Comparison of ENCODE assay signal across 18 mouse cellular contexts in the genomic region with DNA sequence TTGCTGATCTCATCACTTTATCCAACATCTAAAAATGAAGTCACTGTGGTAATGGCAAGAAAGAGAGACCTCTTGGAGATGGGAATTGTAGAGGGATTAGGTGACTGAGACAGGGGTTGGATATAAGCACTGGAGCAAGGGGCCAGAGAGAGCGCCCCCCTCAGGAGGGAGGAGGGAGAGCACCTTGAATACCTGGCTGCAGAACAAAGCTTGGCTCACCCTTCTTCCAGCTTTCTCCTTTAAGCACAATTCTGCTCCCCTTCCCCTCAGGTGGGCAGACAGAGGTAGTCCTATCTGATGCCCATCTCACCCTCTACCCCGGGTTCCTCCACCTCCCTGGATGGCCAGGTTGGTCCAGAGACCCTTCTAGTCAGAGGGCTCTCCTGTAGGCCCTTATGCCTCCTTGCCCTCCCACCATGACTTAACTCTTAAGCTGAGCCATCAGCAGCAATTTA. TPM values are rescaled to one million over a fixed set of nuclear protein-coding genes. Genes with fewer than 3 reads are reported as not detected.
DNase-seq lines count a peak whose midpoint lies in the region; ATAC-seq and TF ChIP-seq lines count a peak whose summit lies in the region.
"Had no signal": no experiment of that assay in that cellular context is flagged by ENCODE, and none has a peak within 500 bp of the region (broad histone marks: within the 10 kb centered on the region; RNA-seq: fewer than 3 reads in every experiment).

A gene (plus strand): TSS at position 405 of the 455 bp plus-strand sequence.

- TF ChIP-seq POLR2A in bone marrow, adult 2 months (IDR thresholded peaks at IDR 0.05; ENCODE audit: borderline replicate concordance, control insufficient read depth, low read depth, low read length) = no peak
- no peak for TF ChIP-seq POLR2A in small intestine, adult 2 months (IDR thresholded peaks at IDR 0.05; ENCODE audit: low read depth, low read length)

- in situ Hi-C loops in ES-E14 (cut with MboI; ENCODE audit: low sequenced_read_pairs in 2 of 2, unreplicated experiment in 2 of 2) = no loop called here

- ATAC-seq in liver, postnatal 0 days = no peak
- ATAC-seq: inflammation-experienced regulatory T-cells, adult 6 months; midbrain, embryonic 16.5 days had no signal

- no peak within 1 kb of the TSS for H3K9ac ChIP-seq in liver, postnatal 0 days (replicated peaks)
- H3K9ac ChIP-seq in ES-E14 (ENCODE audit: insufficient read depth, low read depth, low read length, poor library complexity, severe bottlenecking) = no peak within 1 kb of the TSS
- H3K9ac ChIP-seq: forebrain, embryonic 12.5 days; heart, embryonic 15.5 days had no signal

- no peak for DNase-seq in liver, postnatal 0 days
- DNase-seq in liver = no peak
- no peak for DNase-seq in ES-E14 (ENCODE audit: low read depth, low spot score)
- DNase-seq in ovary, postnatal 14 days (ENCODE audit: low spot score) = no peak
- DNase-seq in heart, adult 8-10 months (ENCODE audit: low spot score) = no peak
- DNase-seq: cerebellum, adult 11 months; cerebellum, postnatal 25 days; gastrocnemius, postnatal 10 days; heart, adult 18-20 months; layer of hippocampus, adult 9-11 months; lung, postnatal 10 days had no signal

- 49% methylated on average over 2 of the region's 2 CpGs for WGBS in liver, postnatal 0 days (ENCODE audit: insufficient replicate concordance)
- 62% methylated on average over 2 of the region's 2 CpGs for whole genome bisulfite sequencing in bone marrow, adult 2 months
- WGBS in small intestine, adult 2 months = 45% methylated on average over 2 of the region's 2 CpGs

- H3K4me1 ChIP-seq in liver, postnatal 0 days (ENCODE audit: insufficient read depth) = no peaks in the 10 kb centered on the region
- peaks cover 0 to 11% of the 10 kb centered on the region in 2 experiments; a peak in 2 of 4 replicates for H3K4me1 ChIP-seq in ES-E14 (ENCODE audit: control insufficient read depth in 2 of 2, insufficient read depth in 2 of 2, low read length in 2 of 2, poor library complexity in 1 of 2)
- H3K4me1 ChIP-seq in bone marrow, adult 2 months (ENCODE audit: control insufficient read depth, insufficient read depth, low read length) = peaks cover 2% of the 10 kb centered on the region; the same call in 1 of the 2 replicates
- peaks cover 15% of the 10 kb centered on the region; the same call in 1 of the 2 replicates for H3K4me1 ChIP-seq in small intestine, adult 2 months (ENCODE audit: control insufficient read depth, insufficient read depth, insufficient read length, low read length)
- H3K4me1 ChIP-seq: forebrain, embryonic 12.5 days had no signal

- no peaks in the 10 kb centered on the region for H3K36me3 ChIP-seq in liver, postnatal 0 days (replicated peaks; ENCODE audit: insufficient read depth, low read length)
- no peaks in the 10 kb centered on the region for H3K36me3 ChIP-seq in ES-E14 (ENCODE audit: control insufficient read depth, insufficient read depth, low read length, poor library complexity, severe bottlenecking)
- peaks cover 43% of the 10 kb centered on the region for H3K36me3 ChIP-seq in small intestine, adult 2 months (ENCODE audit: control insufficient read depth, insufficient read depth, low read length)
- H3K36me3 ChIP-seq: heart, embryonic 15.5 days had no signal

- H3K4me3 ChIP-seq in liver, postnatal 0 days (ENCODE audit: low read depth, low read length) = no peak within 1 kb of the TSS
- no peak within 1 kb of the TSS for H3K4me3 ChIP-seq in ES-E14 (ENCODE audit: insufficient read depth in 1 of 2, low read depth in 1 of 2, low read length in 2 of 2, poor library complexity in 1 of 2, severe bottlenecking in 1 of 2)
- no peak within 1 kb of the TSS for H3K4me3 ChIP-seq in bone marrow, adult 2 months (replicated peaks; ENCODE audit: control insufficient read depth, low read depth, low read length)
- peak within 1 kb of the TSS; percentile 69 for H3K4me3 ChIP-seq in small intestine, adult 2 months (ENCODE audit: low read depth, low read length)
- H3K4me3 ChIP-seq: forebrain, embryonic 12.5 days; heart, embryonic 15.5 days; megakaryocyte, embryonic 14.5 days had no signal

- no peak for TF ChIP-seq EP300 in liver, postnatal 0 days (IDR thresholded peaks at IDR 0.05; ENCODE audit: low read depth)

- no peak within 1 kb of the TSS for H3K27ac ChIP-seq in liver, postnatal 0 days (ENCODE audit: low read depth)
- no peak within 1 kb of the TSS for H3K27ac ChIP-seq in ES-E14 (ENCODE audit: insufficient read depth, low read depth, low read length, poor library complexity, severe bottlenecking)
- no peak within 1 kb of the TSS for H3K27ac ChIP-seq in bone marrow, adult 2 months (ENCODE audit: control insufficient read depth, insufficient read depth, low read depth, low read length, poor library complexity)
- H3K27ac ChIP-seq in small intestine, adult 2 months (ENCODE audit: insufficient read depth, low read depth, low read length) = peak within 1 kb of the TSS; percentile 98
- H3K27ac ChIP-seq: forebrain, embryonic 12.5 days; heart, embryonic 15.5 days had no signal

- TF ChIP-seq CTCF in liver, postnatal 0 days (IDR thresholded peaks at IDR 0.05; ENCODE audit: low read depth) = 0 out of 2 replicates have a peak, but pooled peaks have one; percentile 9
- 0 out of 2 replicates have a peak, but pooled peaks have one; percentile 13 for TF ChIP-seq CTCF in bone marrow, adult 2 months (IDR thresholded peaks at IDR 0.05; ENCODE audit: control insufficient read depth, insufficient read depth, low read length)
- TF ChIP-seq CTCF in small intestine, adult 2 months (IDR thresholded peaks at IDR 0.05; ENCODE audit: extremely low read depth, insufficient read length, insufficient replicate concordance, low read depth, low read length) = peak; percentile 71

- no peaks in the 10 kb centered on the region for H3K27me3 ChIP-seq in liver, postnatal 0 days (ENCODE audit: insufficient read depth, low read length)
- H3K27me3 ChIP-seq in small intestine, adult 2 months (ENCODE audit: control insufficient read depth, insufficient read depth, low read length) = no peaks in the 10 kb centered on the region
- H3K27me3 ChIP-seq: forebrain, embryonic 12.5 days; heart, embryonic 15.5 days had no signal

- H3K4me2 ChIP-seq in liver, postnatal 0 days (ENCODE audit: low read depth, low read length) = no peak within 1 kb of the TSS
- H3K4me2 ChIP-seq: forebrain, embryonic 12.5 days; heart, embryonic 15.5 days had no signal

- no peaks in the 10 kb centered on the region for H3K9me3 ChIP-seq in liver, postnatal 0 days (ENCODE audit: low read length)
- H3K9me3 ChIP-seq in ES-E14 (ENCODE audit: control insufficient read depth, insufficient read depth, low read depth, low read length) = no peaks in the 10 kb centered on the region
- H3K9me3 ChIP-seq: forebrain, embryonic 12.5 days; heart, embryonic 15.5 days; megakaryocyte, embryonic 14.5 days had no signal

TF ChIP-seq in ES-E14, 5 proteins besides CTCF, POLR2A, EP300 and RAD21:
- TF ChIP-seq MAFK (IDR thresholded peaks at IDR 0.05; ENCODE audit: insufficient read depth, low read depth, low read length) = peak; percentile 79; the same call in 1 of the 2 replicates
- TF ChIP-seq HCFC1 (IDR thresholded peaks at IDR 0.05; ENCODE audit: borderline replicate concordance, insufficient read depth, low read length) = no peak
- no peak for TF ChIP-seq CHD2 (IDR thresholded peaks at IDR 0.05; ENCODE audit: low read depth, low read length)
- no peak for TF ChIP-seq ZNF384 (IDR thresholded peaks at IDR 0.05; ENCODE audit: low read depth, low read length)

RNA-seq across cellular contexts. Expression of the gene that starts here (rescaled TPM):
- polyA plus RNA-seq in liver, postnatal 0 days (2015; fragmentation: Nextera tagmentation; extraction: Ambion mirVana) = 0.07 TPM in 1 of 2 replicates, not detected in the other
- 1.7 and 3.2 TPM in 2 replicates for total RNA-seq in ES-E14 (2012; rRNA removed)
- polyA plus RNA-seq in bone marrow, adult 2 months (2011; ENCODE audit: insufficient read depth, insufficient read length, low replicate concordance, missing spikeins) = 1.4 and 1.7 TPM in 2 replicates
- 166 and 688 TPM in 2 replicates for polyA plus RNA-seq in small intestine, adult 2 months (2012; rRNA removed)
- total RNA-seq in heart, adult 8-10 months (2022) = under 1 TPM in 1 of 4 experiments, not detected in 3; 0.08 TPM
- polyA plus RNA-seq: inflammation-experienced regulatory T-cells, adult 6 months had no signal

Comparison
In these comparisons a context has a peak if more than half of its experiments do, and no peak if none do; other contexts are left out.
1. RNA of the gene that starts here (polyA plus RNA-seq): 166 to 688 TPM in small intestine, adult 2 months; 1.4 to 1.7 TPM in bone marrow, adult 2 months and 0.07 TPM in liver, postnatal 0 days; every median in the first group is over 10 times any median in the second.
2. CTCF ChIP-seq: peak in every context shown above with its lines; median percentile 71 in small intestine, adult 2 months; 13 in bone marrow, adult 2 months; 9 in liver, postnatal 0 days.